Mouse (Mus musculus): ENCODE data around the gene Apobec1.

DNA sequence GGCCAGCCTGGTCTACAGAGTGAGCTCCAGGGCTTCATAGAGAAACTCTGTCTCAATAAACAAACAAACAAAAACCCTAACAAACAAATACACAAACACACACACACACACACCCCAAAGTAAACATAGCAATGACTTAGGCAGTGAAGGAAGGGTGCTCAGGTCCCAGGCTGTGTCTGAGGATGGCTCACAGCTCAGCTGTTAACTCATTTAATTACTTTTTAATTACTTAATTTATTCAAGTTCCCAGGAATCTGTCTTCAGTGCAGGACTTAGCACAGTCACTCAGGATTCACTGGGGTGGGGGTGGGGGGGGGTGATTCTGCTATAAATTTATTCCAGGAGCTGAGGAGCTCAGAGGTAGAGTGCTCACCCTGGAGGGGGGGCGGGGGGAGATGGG, 32.5 kb downstream of the Apobec1 start:
- TF ChIP-seq CTCF (IDR thresholded peaks at IDR 0.05) (no peak), EP300 (IDR thresholded peaks at IDR 0.05) (no peak)
